Mouse (Mus musculus): ENCODE measurements around the gene Nrg4.

DNA sequence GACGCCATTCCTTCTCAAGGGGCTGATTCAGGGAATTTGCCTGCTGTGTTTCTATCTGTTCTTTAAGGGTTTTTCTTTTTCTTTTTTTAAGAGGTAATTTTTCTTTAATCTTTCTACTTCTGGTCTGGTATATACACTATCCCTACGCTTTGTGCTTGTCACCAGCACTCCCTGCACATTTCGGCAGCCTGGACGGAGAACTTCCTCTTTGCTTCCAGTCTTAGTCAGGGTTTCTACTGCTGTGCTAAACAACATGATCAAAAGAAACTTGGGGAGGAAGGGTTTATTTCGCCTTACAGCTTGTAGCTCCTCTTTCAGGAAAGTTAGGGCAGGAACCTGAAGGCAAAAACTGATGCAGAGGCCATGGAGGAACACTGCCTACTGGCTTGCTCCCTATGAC lies 18.2 kb downstream of the Nrg4 start:
- TF ChIP-seq MAX (IDR thresholded peaks at IDR 0.05; ENCODE audit: low read length): no peak
- no peak for TF ChIP-seq POLR2A (IDR thresholded peaks at IDR 0.05; ENCODE audit: low read depth, low read length)
- TF ChIP-seq HCFC1 (IDR thresholded peaks at IDR 0.05; ENCODE audit: low read depth, low read length): no peak
- TF ChIP-seq SMC3 (IDR thresholded peaks at IDR 0.05; ENCODE audit: low read depth, low read length): no peak
- TF ChIP-seq ZC3H11A (IDR thresholded peaks at IDR 0.05; ENCODE audit: low read depth, low read length): no peak
- no peak for TF ChIP-seq POLR2AphosphoS2 (IDR thresholded peaks at IDR 0.05; ENCODE audit: low read depth, low read length)
- TF ChIP-seq CTCF (conservative IDR thresholded peaks at IDR 0.05 in 1 of 2, IDR thresholded peaks at IDR 0.05 in 1 of 2; ENCODE audit: low read depth in 2 of 2, low read length in 2 of 2): no peak
- TF ChIP-seq SIN3A (IDR thresholded peaks at IDR 0.05; ENCODE audit: low read length): no peak
